Mouse (Mus musculus) olfactory bulb, adult 2 months (tissue): ENCODE results near the gene Gm38431.

ENCODE experiments used
- CTCF ChIP-seq: fragments of 200-500 bp; IDR thresholded peaks from 2 replicates; pipeline ENCODE4 v1.5.1; 2012; ENCODE audit warnings: low read depth, mild to moderate bottlenecking, low read length, moderate library complexity; ENCODE audit not compliant: insufficient read depth
- POLR2A ChIP-seq: fragments of 200-500 bp; IDR thresholded peaks from 2 replicates; pipeline ENCODE4 v1.6.1; 2012; ENCODE audit warnings: mild to moderate bottlenecking, low read depth, low read length, moderate library complexity; ENCODE audit not compliant: insufficient read depth

GRCm38 (mm10) chr9:21102076-21102475 is 10.3 kb upstream of the Gm38431 start:
- TF ChIP-seq CTCF (no peak), POLR2A (no peak)
